Mouse (Mus musculus) subcutaneous adipose tissue, adult 2 months (tissue): Measurements from ENCODE around the gene Rnf146. TPM values are rescaled to one million over a fixed set of nuclear protein-coding genes. Genes with fewer than 3 reads are reported as not detected.

Source experiments
- polyA plus RNA-seq: library from polyadenylated mRNA; depleted of rRNA; stranded (reverse); fragments of >200 nt; gene quantifications from 2 replicates; pipeline ENCODE4 v1.2.3, GENCODE M21; 2012; ENCODE audit warnings: low replicate concordance; rRNA removed

The Rnf146 gene
- 24.8 and 31.1 TPM in 2 replicates for polyA plus RNA-seq

GRCm38 (mm10) chr10:29362197-29362900, at the start of gene Rnf146:
Gene Rnf146 (minus strand): TSS chr10:29362442.

GRCm38 (mm10) chr10:29313064-29313638, 49.1 kb downstream of the Rnf146 start, which contains the start of gene Echdc1:
Gene Echdc1 (plus strand): TSS chr10:29313166.

Other genes with a start within 250 kb of the Rnf146 start
- 0.08 TPM in 1 of 2 replicates, not detected in the other for gene Soga3, start 218.6 kb downstream of the Rnf146 start, polyA plus RNA-seq
- not detected in 2 replicates for gene Gm49353, start 163.5 kb downstream of the Rnf146 start, polyA plus RNA-seq
- 1.1 and 1.6 TPM in 2 replicates for gene 9330159F19Rik, start 150.8 kb downstream of the Rnf146 start, polyA plus RNA-seq
- 41.5 and 44.5 TPM in 2 replicates for gene Echdc1, start 49.3 kb downstream of the Rnf146 start, polyA plus RNA-seq
- gene Rspo3, start 173.4 kb upstream of the Rnf146 start, polyA plus RNA-seq, result 0.64 and 13.9 TPM in 2 replicates